Mouse (Mus musculus): ENCODE results near the gene Usp2.
A peak's percentile ranks its signal among the peaks of the same experiment; 100 is the strongest.

Gene Usp2

DNA sequence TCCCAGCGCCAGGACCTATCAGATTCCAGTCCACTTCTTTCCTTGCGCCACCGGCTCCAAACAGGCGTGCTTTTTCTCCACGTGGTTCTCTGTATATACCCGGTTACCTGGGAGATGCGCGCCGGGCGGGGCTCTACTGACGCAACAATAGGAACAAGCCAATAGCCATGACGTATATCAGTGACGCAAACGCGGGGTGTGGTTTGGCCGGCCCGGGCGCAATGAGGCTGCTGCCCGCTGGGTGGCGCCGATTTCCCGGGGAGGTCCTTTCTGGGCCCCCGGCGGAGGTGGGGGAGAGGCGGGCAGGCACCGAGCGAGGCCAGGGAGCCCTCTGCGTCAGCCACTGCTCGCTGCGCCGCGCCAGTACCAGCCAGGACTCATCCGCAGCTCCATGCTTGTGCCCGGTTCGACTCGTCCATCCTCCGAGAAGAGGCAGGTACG lies at the start of gene Usp2:
Usp2 (plus strand) TSS at position 237 of the 441 bp plus-strand sequence.
- peak; percentile 99 to 100 for DNase-seq (ENCODE audit: low read depth in 1 of 2, low spot score in 2 of 2)

GRCm38 (mm10) chr9:44017846-44018245 lies 49.0 kb upstream of the Usp2 start:
- DNase-seq (ENCODE audit: low read depth in 1 of 2, low spot score in 2 of 2), result no peak

- DNase-seq (ENCODE audit: low read depth in 1 of 2, low spot score in 2 of 2), result no peak
Measured at GRCm38 (mm10) chr9:44020001-44020400, 46.8 kb upstream of the Usp2 start.

- DNase-seq (ENCODE audit: low read depth in 1 of 2, low spot score in 2 of 2), result no peak
Measured at GRCm38 (mm10) chr9:44022100-44022847, 44.5 kb upstream of the Usp2 start.

GRCm38 (mm10) chr9:44024096-44024495 lies 42.7 kb upstream of the Usp2 start:
- no peak for DNase-seq (ENCODE audit: low read depth in 1 of 2, low spot score in 2 of 2)

- no peak for DNase-seq (ENCODE audit: low read depth in 1 of 2, low spot score in 2 of 2)
Measured at GRCm38 (mm10) chr9:44029580-44030236, 37.1 kb upstream of the Usp2 start.

DNA sequence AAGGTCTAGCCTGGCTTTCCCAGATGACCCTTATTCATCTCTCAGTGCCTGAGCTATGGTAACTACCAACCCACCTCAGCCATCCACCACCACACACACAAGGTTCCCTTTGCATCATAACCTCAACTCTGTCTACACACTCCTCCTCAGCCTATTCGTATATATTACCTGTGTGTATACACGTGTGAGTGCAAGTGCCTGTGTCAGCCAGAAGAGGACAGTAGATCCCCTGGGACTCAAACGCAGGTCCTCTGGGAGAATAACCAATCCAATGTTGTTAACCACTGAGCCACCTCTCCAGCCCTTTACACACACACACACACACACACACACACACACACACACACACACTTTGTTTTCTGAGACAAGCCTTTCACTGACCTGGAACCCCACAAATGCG lies 36.2 kb upstream of the Usp2 start:
- no peak for DNase-seq (ENCODE audit: low read depth in 1 of 2, low spot score in 2 of 2)

- no peak for DNase-seq (ENCODE audit: low read depth in 1 of 2, low spot score in 2 of 2)
Measured at GRCm38 (mm10) chr9:44031079-44031478, 35.7 kb upstream of the Usp2 start.

- DNase-seq (ENCODE audit: low read depth in 1 of 2, low spot score in 2 of 2), result no peak
Measured at GRCm38 (mm10) chr9:44031946-44032345, 34.9 kb upstream of the Usp2 start.

DNA sequence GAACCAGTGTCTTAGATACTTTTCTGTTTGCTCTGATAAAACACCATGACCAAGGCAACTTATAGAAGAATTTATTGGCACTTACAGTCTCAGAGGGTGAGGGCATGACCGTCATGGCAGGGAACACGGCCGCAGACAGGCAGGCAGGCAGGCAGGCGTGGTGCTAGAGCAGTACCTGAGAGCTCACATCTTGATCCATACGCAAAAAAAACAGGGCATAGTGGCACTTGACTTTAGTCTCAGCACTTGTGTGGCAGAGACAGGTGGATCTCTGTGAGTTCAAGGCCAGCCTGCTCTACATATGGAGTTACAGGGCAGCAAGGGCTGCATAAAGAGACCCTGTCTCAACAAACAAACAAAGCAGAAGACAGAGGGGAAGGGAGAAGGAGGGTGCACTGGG lies 33.5 kb upstream of the Usp2 start:
- DNase-seq (ENCODE audit: low read depth in 1 of 2, low spot score in 2 of 2), result no peak

DNA sequence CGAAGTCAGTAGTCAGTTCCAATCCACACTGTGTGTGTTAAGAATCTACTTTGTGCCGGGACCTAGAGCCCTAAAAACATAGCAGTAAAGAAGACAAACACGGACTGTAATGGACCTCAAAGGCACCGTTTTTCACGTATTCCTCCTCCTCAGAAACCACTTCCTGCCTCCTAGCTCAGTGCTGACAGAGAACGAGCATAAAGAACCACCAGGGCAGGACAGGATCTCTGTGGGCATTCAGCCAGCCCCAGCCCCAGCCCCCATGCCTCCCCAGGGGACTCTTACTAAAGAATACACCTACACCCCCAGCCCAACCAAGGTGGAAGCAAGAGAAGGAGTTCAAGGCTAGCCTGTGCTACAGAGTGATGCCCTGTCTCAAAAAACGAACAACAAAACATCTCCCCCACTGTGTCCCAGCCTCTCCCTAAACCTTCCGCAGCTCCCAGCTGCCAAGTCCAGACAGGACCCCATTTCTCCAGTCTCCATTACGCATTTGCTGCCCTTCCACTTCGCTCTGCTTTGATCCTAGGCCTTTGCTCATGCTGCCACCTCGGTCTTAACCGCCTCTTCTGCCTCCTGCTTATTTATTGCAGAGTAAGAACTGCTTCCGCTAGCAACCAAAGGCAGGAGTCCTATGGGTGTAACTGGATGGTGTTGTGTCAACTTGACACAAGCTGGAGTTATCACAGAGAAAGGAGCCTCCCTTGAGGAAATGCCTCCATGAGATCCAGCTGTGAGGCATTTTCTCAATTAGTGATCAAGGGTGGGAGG lies 32.7 kb upstream of the Usp2 start:
- no peak for DNase-seq (ENCODE audit: low read depth in 1 of 2, low spot score in 2 of 2)

DNA sequence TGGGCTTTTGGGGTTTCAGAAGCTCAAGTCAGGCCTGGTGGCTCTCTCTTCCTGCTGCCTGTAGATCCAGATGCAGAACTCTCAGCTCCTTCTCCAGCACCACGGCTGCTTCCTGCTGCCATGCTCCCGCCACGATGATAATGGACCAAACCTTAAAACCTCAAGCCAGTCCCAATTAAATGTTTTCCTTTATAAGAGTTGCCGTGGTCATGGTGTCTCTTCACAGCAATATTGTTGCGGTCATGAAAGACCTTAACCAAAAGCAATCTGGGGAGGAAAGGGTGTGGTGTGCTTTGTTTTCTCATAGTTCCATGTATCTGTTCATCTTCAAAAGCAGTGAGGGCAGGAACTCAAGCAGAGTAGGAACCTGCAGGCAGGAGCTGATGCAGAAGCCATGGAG lies 29.7 kb upstream of the Usp2 start:
- DNase-seq (ENCODE audit: low read depth in 1 of 2, low spot score in 2 of 2), result no peak

DNA sequence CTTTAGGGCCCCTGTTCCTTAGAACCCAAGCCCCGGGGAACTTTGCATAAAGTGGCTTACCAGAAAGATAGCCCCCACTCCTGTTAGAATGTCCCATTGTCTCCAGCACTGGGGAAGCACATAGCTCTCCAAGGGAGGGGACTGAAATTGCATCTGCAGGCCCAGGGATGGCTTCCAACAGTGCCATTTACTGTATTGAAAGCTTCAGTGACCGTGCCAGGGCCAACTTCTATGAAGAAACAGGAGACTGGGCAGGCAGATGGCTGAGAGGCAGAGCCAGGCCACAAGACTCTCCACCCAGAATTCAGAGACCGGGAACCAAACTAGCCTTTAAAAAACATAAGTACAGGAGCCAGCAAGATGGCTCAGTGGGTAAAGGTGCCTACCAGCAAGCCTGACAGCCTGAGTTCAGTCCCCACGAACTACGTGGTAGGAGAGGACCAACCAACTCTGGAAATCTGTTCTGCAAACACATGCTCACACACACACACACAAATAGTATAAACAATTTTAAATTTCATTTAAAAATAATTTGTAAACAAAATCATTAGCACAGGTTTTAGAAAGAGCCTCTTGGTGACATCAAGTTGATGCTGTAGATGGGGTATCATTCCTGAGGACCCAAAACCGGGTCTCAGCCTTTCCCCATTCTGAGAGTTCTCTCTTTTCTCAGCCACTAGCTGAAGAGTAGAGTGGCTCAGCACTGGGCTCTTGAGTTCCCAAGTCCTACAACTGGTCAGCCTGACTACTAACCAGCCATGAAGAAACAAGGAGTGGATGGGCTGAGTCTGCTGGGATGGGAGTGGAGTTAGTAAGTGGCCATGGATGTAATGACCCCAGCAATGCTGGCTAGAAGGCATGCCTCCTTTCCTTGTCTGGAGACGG lies 25.1 kb upstream of the Usp2 start:
- DNase-seq (ENCODE audit: low read depth in 1 of 2, low spot score in 2 of 2), result no peak

GRCm38 (mm10) chr9:44042396-44042680 lies 24.5 kb upstream of the Usp2 start:
- no peak for DNase-seq (ENCODE audit: low read depth in 1 of 2, low spot score in 2 of 2)

DNA sequence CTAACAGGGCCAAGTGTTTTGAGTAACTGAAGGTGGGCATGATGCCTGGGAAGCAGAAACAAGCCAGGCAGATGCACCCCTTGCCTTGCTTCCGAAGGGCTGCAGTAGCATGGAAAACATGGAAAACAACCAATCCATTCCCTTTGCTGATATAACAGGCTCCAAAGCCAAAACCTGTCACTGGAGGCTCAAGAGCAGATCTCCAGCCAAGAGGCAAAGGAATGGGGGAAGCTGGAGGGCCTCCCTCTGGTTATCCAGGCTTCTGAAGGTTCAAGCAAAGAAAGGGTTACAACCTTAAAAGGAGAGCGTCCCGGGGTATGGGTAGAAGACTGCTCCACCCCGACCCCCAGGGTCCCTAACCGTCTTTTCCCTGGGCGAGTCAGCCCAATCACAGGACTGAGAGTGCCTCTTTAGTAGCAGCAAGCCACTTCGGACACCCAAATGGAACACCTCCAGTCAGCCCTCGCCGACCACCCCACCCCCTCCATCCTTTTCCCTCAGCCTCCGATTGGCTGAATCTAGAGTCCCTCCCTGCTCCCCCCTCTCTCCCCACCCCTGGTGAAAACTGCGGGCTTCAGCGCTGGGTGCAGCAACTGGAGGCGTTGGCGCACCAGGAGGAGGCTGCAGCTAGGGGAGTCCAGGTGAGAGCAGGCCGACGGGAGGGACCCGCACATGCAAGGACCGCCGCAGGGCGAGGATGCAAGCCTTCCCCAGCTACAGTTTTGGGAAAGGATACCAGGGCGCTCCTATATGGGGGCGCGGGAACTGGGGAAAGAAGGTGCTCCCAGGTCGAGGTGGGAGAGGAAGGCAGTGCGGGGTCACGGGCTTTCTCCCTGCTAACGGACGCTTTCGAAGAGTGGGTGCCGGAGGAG lies 23.7 kb upstream of the Usp2 start, which contains the start of gene Thy1:
Thy1 (plus strand) TSS at position 549 of the 872 bp plus-strand sequence.
- no peak for DNase-seq (ENCODE audit: low read depth in 1 of 2, low spot score in 2 of 2)

DNA sequence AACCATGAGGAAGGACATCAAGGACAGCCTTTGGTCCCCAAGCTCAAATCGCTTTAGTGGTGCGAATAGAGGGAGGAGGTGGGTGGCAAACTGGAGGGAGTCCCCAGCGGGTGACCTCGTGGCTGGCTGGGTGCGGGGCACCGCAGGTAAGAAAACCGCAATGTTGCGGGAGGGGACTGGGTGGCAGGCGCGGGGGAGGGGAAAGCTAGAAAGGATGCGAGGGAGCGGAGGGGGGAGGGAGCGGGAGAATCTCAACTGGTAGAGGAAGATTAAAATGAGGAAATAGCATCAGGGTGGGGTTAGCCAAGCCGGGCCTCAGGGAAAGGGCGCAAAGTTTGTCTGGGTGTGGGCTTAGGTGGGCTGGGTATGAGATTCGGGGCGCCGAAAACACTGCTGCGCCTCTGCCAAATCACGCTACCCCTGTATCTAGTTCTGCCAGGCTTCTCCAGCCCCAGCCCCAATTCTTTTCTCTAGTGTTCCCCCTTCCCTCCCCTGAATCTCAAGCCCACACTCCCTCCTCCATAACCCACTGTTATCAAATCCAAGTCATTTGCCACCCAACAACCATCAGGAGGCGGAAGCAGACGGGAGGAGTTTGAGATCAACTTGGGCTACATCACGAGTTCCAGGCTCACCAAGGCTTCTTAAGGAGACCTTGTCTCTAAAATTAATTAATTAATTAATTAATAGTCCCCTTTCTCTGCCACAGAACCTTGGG lies 23.0 kb upstream of the Usp2 start:
- peak in 1 of 2 experiments; percentile 4 for DNase-seq (ENCODE audit: low read depth in 1 of 2, low spot score in 2 of 2)

DNA sequence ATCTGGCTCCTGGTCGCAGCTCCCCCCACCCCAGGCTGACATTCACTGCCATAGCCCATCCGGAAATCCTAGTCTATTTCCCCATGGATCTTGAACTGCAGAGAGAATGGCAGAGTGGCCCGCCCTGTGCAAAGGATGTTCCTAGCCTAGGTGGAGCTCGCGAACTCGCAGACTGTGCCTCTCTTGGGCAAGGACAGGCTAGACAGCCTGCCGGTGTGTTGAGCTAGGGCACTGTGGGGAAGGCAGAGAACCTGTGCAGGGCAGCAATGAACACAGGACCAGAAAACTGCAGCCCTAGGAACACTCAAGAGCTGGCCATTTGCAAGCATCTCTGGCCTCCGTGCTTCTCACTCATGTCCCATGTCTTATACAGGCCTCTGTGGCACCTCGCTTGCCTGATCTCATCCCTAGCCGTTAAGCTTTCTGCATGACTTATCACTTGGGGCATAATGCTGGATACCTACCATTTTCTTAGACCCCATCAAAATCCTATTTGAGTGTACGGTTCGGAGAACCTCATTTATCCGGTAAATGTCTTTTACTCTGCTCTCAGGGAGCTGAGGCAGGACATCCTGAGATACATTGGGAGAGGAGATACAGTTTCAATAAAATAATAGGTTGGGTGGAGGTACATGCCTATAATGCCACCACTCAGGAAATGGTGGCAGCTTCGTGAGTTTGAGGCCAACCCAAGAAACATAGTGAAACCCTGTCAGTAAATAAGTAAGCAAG lies 22.2 kb upstream of the Usp2 start:
- DNase-seq (ENCODE audit: low read depth in 1 of 2, low spot score in 2 of 2), result no peak

DNA sequence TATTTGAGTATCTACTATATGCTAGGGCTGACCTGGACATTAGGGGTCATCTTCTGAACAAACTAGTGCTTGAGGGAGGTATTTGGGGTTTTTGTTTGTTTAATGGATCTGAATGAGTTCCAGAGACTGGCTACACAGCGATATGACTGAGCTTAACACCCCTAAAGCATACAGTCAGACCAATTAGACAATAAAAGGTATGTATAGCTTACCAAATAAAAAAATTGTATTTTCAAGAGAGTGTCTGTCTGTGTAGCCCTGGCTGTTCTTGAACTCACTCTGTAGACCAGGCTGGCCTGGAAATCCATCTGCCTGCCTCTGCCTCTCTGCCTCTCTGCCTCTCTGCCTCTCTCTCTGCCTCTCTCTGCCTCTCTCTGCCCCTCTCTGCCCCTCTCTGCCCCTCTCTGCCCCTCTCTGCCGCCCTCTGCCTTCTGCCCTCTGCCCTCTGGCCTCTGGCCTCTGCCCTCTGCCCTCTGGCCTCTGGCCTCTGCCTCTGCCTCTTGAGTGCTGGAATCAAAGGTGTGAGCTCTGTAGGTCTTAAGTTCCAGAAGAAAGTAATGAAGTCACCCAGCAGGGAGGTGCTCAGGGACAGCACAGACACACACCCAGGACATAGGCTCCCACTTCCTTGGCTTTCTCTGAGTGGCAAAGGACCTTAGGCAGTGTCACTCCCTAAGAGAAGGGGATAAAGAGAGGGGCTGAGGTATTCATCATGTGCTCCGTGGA lies 21.5 kb upstream of the Usp2 start:
- DNase-seq (ENCODE audit: low read depth in 1 of 2, low spot score in 2 of 2), result no peak

All from monocyte, adult 2 months (primary cell).